Mouse (Mus musculus) layer of hippocampus, postnatal 36 days (tissue): ENCODE data around the gene Mafk. TPM values are rescaled to one million over a fixed set of nuclear protein-coding genes. Genes with fewer than 3 reads are reported as not detected.

Experiments used
- DNase-seq, 2 experiments: peaks; one replicate each; pipeline ENCODE4 v3.0.0; 2022
- microRNA-seq, 2 experiments: library from miRNA; unstranded; fragments of <30 nt; microRNA quantifications; one replicate each; pipeline ENCODE4 v1.2.0; 2021
- total RNA-seq, 2 experiments: library from RNA; stranded (reverse); gene quantifications; 2 replicates each; pipeline ENCODE4 v1.2.3; 2021

The Mafk gene
- total RNA-seq, 2 experiments from 2014 or later = 7.3 to 8.2 TPM

- no peak for DNase-seq
Observed at GRCm38 (mm10) chr5:139818801-139819200, 27.5 kb downstream of the Mafk start.

GRCm38 (mm10) chr5:139819538-139820181, 28.3 kb downstream of the Mafk start, which contains the start of gene Tmem184a:
TSS of gene Tmem184a (minus strand) at chr5:139819917.
- DNase-seq = no peak

- DNase-seq = no peak
Observed at GRCm38 (mm10) chr5:139821466-139822459, 30.4 kb downstream of the Mafk start.

GRCm38 (mm10) chr5:139824531-139824930, 33.2 kb downstream of the Mafk start:
- no peak for DNase-seq

- DNase-seq = no peak
Observed at GRCm38 (mm10) chr5:139825947-139826346, 34.6 kb downstream of the Mafk start.

- DNase-seq = peak; percentile 89
Observed at GRCm38 (mm10) chr5:139826357-139827055, 35.2 kb downstream of the Mafk start, which contains the start of the genes Gm26938 and Psmg3. TSS of gene Gm26938 (minus strand) at chr5:139826407. TSS of gene Psmg3 (minus strand) at chr5:139826885.

GRCm38 (mm10) chr5:139827593-139827992, 36.3 kb downstream of the Mafk start:
- DNase-seq = no peak

GRCm38 (mm10) chr5:139829384-139829783, 38.1 kb downstream of the Mafk start:
- DNase-seq = no peak

GRCm38 (mm10) chr5:139830734-139831133, 39.4 kb downstream of the Mafk start:
- DNase-seq = no peak

GRCm38 (mm10) chr5:139832125-139832524, 40.8 kb downstream of the Mafk start:
- DNase-seq = no peak

GRCm38 (mm10) chr5:139835706-139836105, 44.4 kb downstream of the Mafk start:
- DNase-seq = no peak

GRCm38 (mm10) chr5:139838476-139838892, 47.2 kb downstream of the Mafk start:
- DNase-seq = peak; percentile 16 to 28

GRCm38 (mm10) chr5:139839142-139839541, 47.8 kb downstream of the Mafk start:
- no peak for DNase-seq

GRCm38 (mm10) chr5:139849626-139850320, 58.5 kb downstream of the Mafk start:
- DNase-seq = no peak

Small RNA genes lying within 50 kb of the gene (microRNA-seq; reads per million reads assigned to microRNA genes)
- gene Mir7037 = 2.8 to 4.5 reads per million in 2 experiments

Other genes with a start within 250 kb of the Mafk start
- gene Uncx, start 248.0 kb upstream of the Mafk start, total RNA-seq = under 1 TPM in 1 of 2 experiments, not detected in 1; 0.12 TPM
- 1 to 10 TPM; 1.2 to 1.9 TPM for gene Micall2, start 55.2 kb upstream of the Mafk start, total RNA-seq
- gene Ints1, start 15.8 kb upstream of the Mafk start, total RNA-seq = 10 to 100 TPM; 86.4 to 91.9 TPM
- gene Tmem184a, start 28.4 kb downstream of the Mafk start, total RNA-seq = 1 to 10 TPM in 1 of 2 experiments, under 1 TPM in 1; 0.18 to 1.0 TPM
- gene Gm26938, start 34.9 kb downstream of the Mafk start, total RNA-seq = not detected
- gene Psmg3, start 35.4 kb downstream of the Mafk start, total RNA-seq = 10 to 100 TPM; 18.4 to 19.9 TPM
- 10 to 100 TPM; 28.3 to 29.6 TPM for gene Elfn1, start 116.4 kb downstream of the Mafk start, total RNA-seq